Mouse (Mus musculus) intestine, embryonic 15.5 days (tissue): ENCODE results near the gene Slc26a8. TPM values are rescaled to one million over a fixed set of nuclear protein-coding genes. Genes with fewer than 3 reads are reported as not detected.

Experiments
- ATAC-seq: fragments of 200-750 bp; cut with Nextera tagmentation; 2 replicates; pipeline ENCODE4 v1.8.0; 2017; ENCODE audit warnings: moderate TSS enrichment, moderate library complexity
- H3K27ac ChIP-seq: fragments of 300-500 bp; sonication (generic); 2 replicates; pipeline ENCODE4 v1.5.1; 2015; ENCODE audit warnings: mild to moderate bottlenecking, inconsistent platforms
- H3K27me3 ChIP-seq: fragments of 300-500 bp; sonication (generic); replicated peaks from 2 replicates; pipeline ENCODE4 v1.6.1; 2015; ENCODE audit warnings: inconsistent platforms
- H3K36me3 ChIP-seq: fragments of 300-500 bp; sonication (generic); 2 replicates; pipeline ENCODE4 v1.6.1; 2015; ENCODE audit warnings: inconsistent platforms
- H3K4me1 ChIP-seq: fragments of 300-500 bp; sonication (generic); replicated peaks from 2 replicates; pipeline ENCODE4 v1.6.1; 2015; ENCODE audit warnings: inconsistent platforms
- H3K4me2 ChIP-seq: fragments of 300-500 bp; sonication (generic); replicated peaks from 2 replicates; pipeline ENCODE4 v1.6.1; 2015; ENCODE audit warnings: mild to moderate bottlenecking, inconsistent platforms
- H3K4me3 ChIP-seq: fragments of 300-500 bp; sonication (generic); replicated peaks from 2 replicates; pipeline ENCODE4 v1.5.1; 2015; ENCODE audit warnings: inconsistent platforms
- H3K9ac ChIP-seq: fragments of 300-500 bp; sonication (generic); 2 replicates; pipeline ENCODE4 v1.6.1; 2015; ENCODE audit warnings: inconsistent platforms
- H3K9me3 ChIP-seq: fragments of 300-500 bp; sonication (generic); 2 replicates; pipeline ENCODE4 v1.6.1; 2016; ENCODE audit warnings: inconsistent platforms
- WGBS: fragments of 180-500 bp; shearing (Covaris S2); methylation state at CpG from one replicate; pipeline ENCODE4 v1.1.7; 2015; 5-methylcytosine and 5-hydroxymethylcytosine counted together
- polyA plus RNA-seq: library from polyadenylated mRNA; unstranded; fragments of >200 nt; fragmentation: Nextera tagmentation; extraction: Ambion mirVana; gene quantifications from 2 replicates; pipeline ENCODE4 v1.2.1, GENCODE M21; 2015

Slc26a8 gene
- polyA plus RNA-seq, 1 experiment from 2014 or later: 0.20 TPM

GRCm38 (mm10) chr17:28609543-28609942 lies 80.5 kb downstream of the Slc26a8 start:
- H3K36me3 ChIP-seq: peaks cover 11% of the 10 kb centered on the region; the same call in 1 of the 2 replicates
- H3K4me1 ChIP-seq: no peaks in the 10 kb centered on the region
- no peak overlapping the region for H3K9ac ChIP-seq
- H3K4me2 ChIP-seq: no peak overlapping the region
- WGBS: 70% methylated on average over 3 of the region's 3 CpGs
- H3K9me3 ChIP-seq: no peaks in the 10 kb centered on the region
- H3K4me3 ChIP-seq: no peak overlapping the region
- no peak for ATAC-seq
- H3K27ac ChIP-seq: no peak overlapping the region
- H3K27me3 ChIP-seq: no peaks in the 10 kb centered on the region

GRCm38 (mm10) chr17:28601557-28602250 lies 88.3 kb downstream of the Slc26a8 start:
- Histone ChIP-seq H3K4me3 (no peak overlapping the region), H3K36me3 (peaks cover 50% of the 10 kb centered on the region), H3K27ac (no peak overlapping the region), H3K9me3 (no peaks in the 10 kb centered on the region), H3K4me1 (no peaks in the 10 kb centered on the region), H3K9ac (no peak overlapping the region), H3K4me2 (no peak overlapping the region), H3K27me3 (no peaks in the 10 kb centered on the region)
- no peak for ATAC-seq
- WGBS: 89% methylated on average over 9 of the region's 9 CpGs

- Histone ChIP-seq H3K4me2 (no peak overlapping the region), H3K36me3 (peaks cover 53% of the 10 kb centered on the region), H3K4me1 (no peaks in the 10 kb centered on the region), H3K27me3 (no peaks in the 10 kb centered on the region), H3K9me3 (no peaks in the 10 kb centered on the region), H3K9ac (no peak overlapping the region), H3K4me3 (no peak overlapping the region), H3K27ac (no peak overlapping the region)
- ATAC-seq: no peak
- 84% methylated on average over 5 of the region's 5 CpGs for WGBS
Measured at GRCm38 (mm10) chr17:28600780-28601179, 89.3 kb downstream of the Slc26a8 start.

- Histone ChIP-seq H3K4me1 (no peaks in the 10 kb centered on the region), H3K27ac (no peak overlapping the region), H3K4me3 (no peak overlapping the region), H3K4me2 (no peak overlapping the region), H3K9me3 (no peaks in the 10 kb centered on the region), H3K9ac (no peak overlapping the region), H3K27me3 (no peaks in the 10 kb centered on the region), H3K36me3 (peaks cover 61% of the 10 kb centered on the region)
- ATAC-seq: no peak
- WGBS: 56% methylated on average over 4 of the region's 4 CpGs
Measured at GRCm38 (mm10) chr17:28593965-28594364, 96.1 kb downstream of the Slc26a8 start.

GRCm38 (mm10) chr17:28592998-28593397 lies 97.0 kb downstream of the Slc26a8 start:
- H3K27me3 ChIP-seq: no peaks in the 10 kb centered on the region
- no peaks in the 10 kb centered on the region for H3K4me1 ChIP-seq
- H3K9ac ChIP-seq: no peak overlapping the region
- no peak overlapping the region for H3K4me2 ChIP-seq
- 17% methylated on average over 4 of the region's 4 CpGs for WGBS
- no peak overlapping the region for H3K4me3 ChIP-seq
- peaks cover 58% of the 10 kb centered on the region for H3K36me3 ChIP-seq
- no peaks in the 10 kb centered on the region for H3K9me3 ChIP-seq
- ATAC-seq: peak; percentile 47; the same call in 1 of the 2 replicates
- no peak overlapping the region for H3K27ac ChIP-seq

DNA sequence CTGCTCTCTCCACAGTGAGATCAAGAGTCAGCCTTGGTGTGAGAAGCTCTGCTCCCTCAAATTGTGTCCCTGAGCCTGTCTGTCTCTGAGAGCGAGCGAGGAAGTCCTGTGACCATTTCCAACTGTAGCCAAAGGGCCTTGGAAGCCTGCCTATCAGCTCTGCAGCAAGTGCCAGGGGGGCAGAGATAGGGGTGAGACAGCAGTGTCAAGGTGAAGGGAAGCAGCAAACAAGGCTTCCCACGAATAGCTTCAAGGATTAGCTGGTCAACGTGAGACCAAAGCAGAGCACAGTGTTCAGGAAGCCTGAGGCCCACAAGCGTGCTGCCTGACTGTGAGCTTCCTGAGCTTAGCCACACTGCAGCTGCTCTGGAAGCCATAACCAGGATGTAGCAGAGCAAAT lies 98.6 kb downstream of the Slc26a8 start:
- Histone ChIP-seq H3K9ac (no peak overlapping the region), H3K36me3 (peaks cover 51% of the 10 kb centered on the region), H3K9me3 (no peaks in the 10 kb centered on the region), H3K4me2 (no peak overlapping the region), H3K4me1 (no peaks in the 10 kb centered on the region), H3K27ac (no peak overlapping the region), H3K27me3 (no peaks in the 10 kb centered on the region), H3K4me3 (no peak overlapping the region)
- ATAC-seq: no peak
- 91% methylated on average over 5 of the region's 5 CpGs for WGBS

- Histone ChIP-seq H3K36me3 (peaks cover 49% of the 10 kb centered on the region), H3K4me2 (no peak overlapping the region), H3K4me3 (no peak overlapping the region), H3K4me1 (no peaks in the 10 kb centered on the region), H3K27ac (no peak overlapping the region), H3K9ac (no peak overlapping the region), H3K9me3 (no peaks in the 10 kb centered on the region), H3K27me3 (no peaks in the 10 kb centered on the region)
- 87% methylated on average over 3 of the region's 3 CpGs for whole genome bisulfite sequencing
- ATAC-seq: no peak
Measured at GRCm38 (mm10) chr17:28590596-28590995, 99.4 kb downstream of the Slc26a8 start.

- H3K4me2 ChIP-seq: no peak overlapping the region
- no peaks in the 10 kb centered on the region for H3K27me3 ChIP-seq
- ATAC-seq: no peak
- WGBS: 73% methylated on average over 2 of the region's 2 CpGs
- H3K27ac ChIP-seq: no peak overlapping the region
- H3K9ac ChIP-seq: no peak overlapping the region
- H3K36me3 ChIP-seq: peaks cover 44% of the 10 kb centered on the region
- H3K4me1 ChIP-seq: no peaks in the 10 kb centered on the region
- H3K4me3 ChIP-seq: no peak overlapping the region
- H3K9me3 ChIP-seq: no peaks in the 10 kb centered on the region
Measured at GRCm38 (mm10) chr17:28588591-28588990, 101.4 kb downstream of the Slc26a8 start.

Other genes starting within 250 kb of the Slc26a8 start
- 25.9 and 26.6 TPM in 2 replicates for gene Fkbp5, start 172.7 kb downstream of the Slc26a8 start, polyA plus RNA-seq
- not detected in 2 replicates for gene Armc12, start 159.4 kb downstream of the Slc26a8 start, polyA plus RNA-seq
- gene Clpsl2, start 140.8 kb downstream of the Slc26a8 start, polyA plus RNA-seq: not detected in 2 replicates
- gene Clps, start 129.5 kb downstream of the Slc26a8 start, polyA plus RNA-seq: 958 and 2,971 TPM in 2 replicates
- 1.3 and 1.8 TPM in 2 replicates for gene Lhfpl5, start 114.6 kb downstream of the Slc26a8 start, polyA plus RNA-seq
- gene Srpk1, start 67.5 kb downstream of the Slc26a8 start, polyA plus RNA-seq: 97.1 and 97.5 TPM in 2 replicates
- 42.4 and 45.5 TPM in 2 replicates for gene Mapk14, start 1.1 kb upstream of the Slc26a8 start, polyA plus RNA-seq
- gene AC170998.1, start 35.9 kb upstream of the Slc26a8 start, polyA plus RNA-seq: 2.1 and 2.4 TPM in 2 replicates
- gene Mapk13, start 79.1 kb upstream of the Slc26a8 start, polyA plus RNA-seq: 214 and 219 TPM in 2 replicates
- gene Brpf3, start 110.9 kb upstream of the Slc26a8 start, polyA plus RNA-seq: 13.1 and 18.1 TPM in 2 replicates
- 0.95 and 1.2 TPM in 2 replicates for gene Pnpla1, start 168.2 kb upstream of the Slc26a8 start, polyA plus RNA-seq
- 4.4 and 4.8 TPM in 2 replicates for gene 4930539E08Rik, start 225.1 kb upstream of the Slc26a8 start, polyA plus RNA-seq